Comparison of ENCODE assay signal across 18 mouse cellular contexts in genomic region chr17:71994144-71994543, GRCm38 (mm10).
A peak's percentile ranks its signal among the peaks of the same experiment; 100 is the strongest.
DNase-seq lines count a peak whose midpoint lies in the region; ATAC-seq and TF ChIP-seq lines count a peak whose summit lies in the region.
"Had no signal": no experiment of that assay in that cellular context is flagged by ENCODE, and none has a peak within 500 bp of the region (broad histone marks: within the 10 kb centered on the region; RNA-seq: fewer than 3 reads in every experiment).

No protein-coding gene starts in this region.

- no peak overlapping the region for H3K9ac ChIP-seq in midbrain, postnatal 0 days (replicated peaks; ENCODE audit: low read length, poor library complexity, severe bottlenecking)
- no peak overlapping the region for H3K9ac ChIP-seq in kidney, embryonic 16.5 days (replicated peaks; ENCODE audit: low read length)
- H3K9ac ChIP-seq: heart, embryonic 13.5 days; hindbrain, embryonic 13.5 days; liver, embryonic 12.5 days had no signal

- TF ChIP-seq CTCF in midbrain, postnatal 0 days (IDR thresholded peaks at IDR 0.05), result no peak

- intact Hi-C loops in heart, postnatal 14 days (cut with DNase I), result no loop called here

- no peaks in the 10 kb centered on the region for H3K36me3 ChIP-seq in midbrain, postnatal 0 days (ENCODE audit: insufficient read depth, low read length)
- no peaks in the 10 kb centered on the region for H3K36me3 ChIP-seq in midbrain, embryonic 10.5 days
- H3K36me3 ChIP-seq in kidney, embryonic 16.5 days (ENCODE audit: insufficient read depth, low read length), result no peaks in the 10 kb centered on the region
- H3K36me3 ChIP-seq: heart, embryonic 13.5 days; hindbrain, embryonic 13.5 days; liver, embryonic 12.5 days had no signal

- no peak overlapping the region for H3K27ac ChIP-seq in midbrain, postnatal 0 days (ENCODE audit: low read depth, low read length)
- H3K27ac ChIP-seq in midbrain, embryonic 10.5 days (replicated peaks), result no peak overlapping the region
- no peak overlapping the region for H3K27ac ChIP-seq in kidney, embryonic 16.5 days (ENCODE audit: low read length)
- H3K27ac ChIP-seq: heart, embryonic 13.5 days; hindbrain, embryonic 13.5 days; liver, embryonic 12.5 days had no signal

- WGBS in midbrain, postnatal 0 days, result 96% methylated on average over 1 of the region's 1 CpGs
- 87% methylated on average over 1 of the region's 1 CpGs for WGBS in midbrain, embryonic 10.5 days
- WGBS in kidney, embryonic 16.5 days, result 75% methylated on average over 1 of the region's 1 CpGs

- no peaks in the 10 kb centered on the region for H3K9me3 ChIP-seq in midbrain, postnatal 0 days (ENCODE audit: low read length)
- no peaks in the 10 kb centered on the region for H3K9me3 ChIP-seq in midbrain, embryonic 10.5 days (replicated peaks)
- H3K9me3 ChIP-seq in kidney, embryonic 16.5 days (ENCODE audit: low read length), result no peaks in the 10 kb centered on the region
- H3K9me3 ChIP-seq: heart, embryonic 13.5 days; hindbrain, embryonic 13.5 days; liver, embryonic 12.5 days had no signal

- H3K4me1 ChIP-seq in midbrain, postnatal 0 days (ENCODE audit: insufficient read depth, low read length), result no peaks in the 10 kb centered on the region
- H3K4me1 ChIP-seq in midbrain, embryonic 10.5 days, result peaks cover 24% of the 10 kb centered on the region
- peaks cover 6% of the 10 kb centered on the region; the same call in 1 of the 2 replicates for H3K4me1 ChIP-seq in kidney, embryonic 16.5 days (ENCODE audit: insufficient read depth, low read length)
- H3K4me1 ChIP-seq: heart, embryonic 13.5 days; liver, embryonic 12.5 days had no signal

- no peaks in the 10 kb centered on the region for H3K27me3 ChIP-seq in midbrain, postnatal 0 days (ENCODE audit: insufficient read depth, low read length)
- peaks cover 30% of the 10 kb centered on the region; the same call in 1 of the 2 replicates for H3K27me3 ChIP-seq in midbrain, embryonic 10.5 days (ENCODE audit: low read depth, poor library complexity, severe bottlenecking)
- no peaks in the 10 kb centered on the region for H3K27me3 ChIP-seq in kidney, embryonic 16.5 days (ENCODE audit: insufficient read depth, low read length)
- H3K27me3 ChIP-seq: heart, embryonic 13.5 days; hindbrain, embryonic 13.5 days; liver, embryonic 12.5 days had no signal

- no peak for ATAC-seq in midbrain, postnatal 0 days (ENCODE audit: low FRiP score)
- no peak for ATAC-seq in kidney, embryonic 16.5 days (ENCODE audit: low FRiP score, low TSS enrichment)
- ATAC-seq: liver, embryonic 12.5 days had no signal

- no peak overlapping the region for H3K4me2 ChIP-seq in midbrain, postnatal 0 days (ENCODE audit: low read depth, low read length, poor library complexity, severe bottlenecking)
- H3K4me2 ChIP-seq in kidney, embryonic 16.5 days (replicated peaks; ENCODE audit: low read depth, low read length), result no peak overlapping the region
- H3K4me2 ChIP-seq: heart, embryonic 13.5 days; hindbrain, embryonic 13.5 days; liver, embryonic 12.5 days had no signal

- no peak overlapping the region for H3K4me3 ChIP-seq in midbrain, postnatal 0 days (ENCODE audit: low read depth, low read length)
- no peak overlapping the region for H3K4me3 ChIP-seq in midbrain, embryonic 10.5 days
- no peak overlapping the region for H3K4me3 ChIP-seq in kidney, embryonic 16.5 days (ENCODE audit: low read length)
- H3K4me3 ChIP-seq: erythroblast, embryonic 14.5 days; heart, embryonic 13.5 days; hindbrain, embryonic 13.5 days; liver, embryonic 12.5 days had no signal

- DNase-seq in cerebellum, postnatal 14 days, result peak; percentile 38 to 61
- DNase-seq in cerebellum, adult 8-10 months, result no peak
- DNase-seq in midbrain, postnatal 0 days (ENCODE audit: low spot score), result peak; percentile 38
- DNase-seq in midbrain, embryonic 10.5 days (ENCODE audit: low spot score), result no peak
- peak; percentile 56 to 67 for DNase-seq in heart, postnatal 14 days
- DNase-seq in skeletal muscle tissue, adult 2 months (ENCODE audit: low read depth, low spot score), result peak; percentile 59
- no peak for DNase-seq in adrenal gland, adult (ENCODE audit: inconsistent age in 2 of 2, low spot score in 1 of 2)
- DNase-seq: adrenal gland, adult 8-10 months; cerebellum, adult 2 months; kidney, adult 11 months; kidney, postnatal 14 days; layer of hippocampus, adult 9-11 months; midbrain, embryonic 14.5 days had no signal

Comparison
In these comparisons a context has a peak if more than half of its experiments do, and no peak if none do; other contexts are left out.
1. DNase-seq: peak in cerebellum, postnatal 14 days (2 of 2), midbrain, postnatal 0 days (single experiment), heart, postnatal 14 days (2 of 2) and skeletal muscle tissue, adult 2 months (single experiment); none in cerebellum, adult 8-10 months (single experiment), midbrain, embryonic 10.5 days (single experiment) and adrenal gland, adult (0 of 2).